Mouse (Mus musculus) olfactory bulb, adult 2 months (tissue): Measurements from ENCODE around the gene Nrros.
A peak's percentile ranks its signal among the peaks of the same experiment; 100 is the strongest.

ENCODE experiments used
- CTCF ChIP-seq: fragments of 200-500 bp; IDR thresholded peaks from 2 replicates; pipeline ENCODE4 v1.5.1; 2012; ENCODE audit warnings: low read depth, mild to moderate bottlenecking, low read length, moderate library complexity; ENCODE audit not compliant: insufficient read depth
- POLR2A ChIP-seq: fragments of 200-500 bp; IDR thresholded peaks from 2 replicates; pipeline ENCODE4 v1.6.1; 2012; ENCODE audit warnings: mild to moderate bottlenecking, low read depth, low read length, moderate library complexity; ENCODE audit not compliant: insufficient read depth

GRCm38 (mm10) chr16:32099638-32100150, 65.7 kb downstream of the Nrros start, which contains the start of the genes Pigx and Cep19:
- peak; percentile 59 for TF ChIP-seq POLR2A
- TF ChIP-seq CTCF, result no peak
